Mouse (Mus musculus): ENCODE data around the gene Pomgnt1. TPM values are rescaled to one million over a fixed set of nuclear protein-coding genes. Genes with fewer than 3 reads are reported as not detected.

The Pomgnt1 gene
- polyA plus RNA-seq, 1 experiment: 33.6 TPM

DNA sequence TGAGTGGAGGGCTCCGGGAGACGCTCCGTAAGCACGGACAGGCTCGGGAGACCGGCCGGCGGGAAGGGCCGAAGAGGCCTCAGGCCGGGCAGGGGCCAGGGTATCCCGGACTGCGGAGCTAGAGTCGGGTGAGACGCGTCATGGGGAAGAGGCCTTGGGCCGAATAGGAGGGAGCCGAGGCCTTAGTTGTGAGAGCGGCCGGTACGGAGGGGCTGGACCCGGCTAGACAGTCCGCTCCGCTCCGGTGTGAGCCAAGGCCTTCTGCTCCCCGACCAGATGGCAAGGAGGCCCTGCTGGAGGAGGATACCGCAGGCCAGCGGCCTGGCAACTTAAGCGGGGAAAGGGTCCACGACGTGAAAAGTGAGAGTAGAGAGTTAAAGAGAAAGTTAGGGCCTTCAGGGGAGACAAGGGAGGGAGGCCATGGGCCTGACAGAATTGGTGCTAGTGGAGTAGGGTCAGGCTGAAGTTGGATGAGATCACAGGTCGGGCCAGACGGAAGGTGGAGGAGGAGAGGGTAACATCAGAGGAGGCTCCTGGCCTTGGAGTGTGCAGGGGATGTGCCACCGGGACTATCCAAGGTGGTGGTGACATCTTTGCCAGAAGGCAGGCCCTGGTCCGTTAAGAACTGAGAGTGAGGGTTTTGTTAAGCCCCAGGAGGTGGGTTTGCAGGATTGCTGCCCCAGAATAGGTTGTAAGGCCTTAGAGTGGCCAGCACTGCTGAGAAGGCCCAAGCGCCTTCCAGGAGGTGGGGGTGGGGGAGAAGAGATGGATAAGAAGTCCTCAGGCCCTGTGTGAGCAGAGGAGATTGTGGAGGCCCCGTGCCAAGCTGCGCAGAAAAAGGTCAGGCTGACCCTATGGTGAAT, 47.0 kb upstream of the Pomgnt1 start:
- TF ChIP-seq POLR2A (IDR thresholded peaks at IDR 0.05; ENCODE audit: insufficient read depth, low read length): no peak
- no peak for TF ChIP-seq EP300 (IDR thresholded peaks at IDR 0.05; ENCODE audit: insufficient read depth, low read depth, low read length)
- no peak for TF ChIP-seq CTCF (IDR thresholded peaks at IDR 0.05; ENCODE audit: low read depth, low read length)
- Histone ChIP-seq H3K27me3 (ENCODE audit: control insufficient read depth, insufficient read depth, low read length, poor library complexity, severe bottlenecking) (no peaks in the 10 kb centered on the region), H3K36me3 (ENCODE audit: control insufficient read depth, insufficient read depth, low read length, poor library complexity, severe bottlenecking) (peaks cover 9% of the 10 kb centered on the region; the same call in 1 of the 2 replicates), H3K4me1 (ENCODE audit: control insufficient read depth, insufficient read depth, low read length) (no peaks in the 10 kb centered on the region), H3K4me3 (ENCODE audit: low read depth, low read length) (peak overlapping the region; percentile 81), H3K27ac (ENCODE audit: insufficient read depth, low read length) (no peak overlapping the region), H3K9ac (ENCODE audit: low read depth, poor library complexity, severe bottlenecking) (peak overlapping the region; percentile 98), H3K9me3 (replicated peaks; ENCODE audit: control insufficient read depth, insufficient read depth, low read length, poor library complexity, severe bottlenecking) (no peaks in the 10 kb centered on the region)

- Histone ChIP-seq H3K27ac (ENCODE audit: insufficient read depth, low read length) (no peak overlapping the region), H3K9ac (ENCODE audit: low read depth, poor library complexity, severe bottlenecking) (peak overlapping the region; percentile 98), H3K27me3 (ENCODE audit: control insufficient read depth, insufficient read depth, low read length, poor library complexity, severe bottlenecking) (no peaks in the 10 kb centered on the region), H3K4me1 (ENCODE audit: control insufficient read depth, insufficient read depth, low read length) (no peaks in the 10 kb centered on the region), H3K4me3 (ENCODE audit: low read depth, low read length) (peak overlapping the region; percentile 81), H3K9me3 (replicated peaks; ENCODE audit: control insufficient read depth, insufficient read depth, low read length, poor library complexity, severe bottlenecking) (no peaks in the 10 kb centered on the region), H3K36me3 (ENCODE audit: control insufficient read depth, insufficient read depth, low read length, poor library complexity, severe bottlenecking) (peaks cover 9% of the 10 kb centered on the region; the same call in 1 of the 2 replicates)
- TF ChIP-seq CTCF (IDR thresholded peaks at IDR 0.05; ENCODE audit: low read depth, low read length) (no peak), EP300 (IDR thresholded peaks at IDR 0.05; ENCODE audit: insufficient read depth, low read depth, low read length) (no peak), POLR2A (IDR thresholded peaks at IDR 0.05; ENCODE audit: insufficient read depth, low read length) (no peak)
Observed at GRCm38 (mm10) chr4:116077240-116078095, 46.2 kb upstream of the Pomgnt1 start.

DNA sequence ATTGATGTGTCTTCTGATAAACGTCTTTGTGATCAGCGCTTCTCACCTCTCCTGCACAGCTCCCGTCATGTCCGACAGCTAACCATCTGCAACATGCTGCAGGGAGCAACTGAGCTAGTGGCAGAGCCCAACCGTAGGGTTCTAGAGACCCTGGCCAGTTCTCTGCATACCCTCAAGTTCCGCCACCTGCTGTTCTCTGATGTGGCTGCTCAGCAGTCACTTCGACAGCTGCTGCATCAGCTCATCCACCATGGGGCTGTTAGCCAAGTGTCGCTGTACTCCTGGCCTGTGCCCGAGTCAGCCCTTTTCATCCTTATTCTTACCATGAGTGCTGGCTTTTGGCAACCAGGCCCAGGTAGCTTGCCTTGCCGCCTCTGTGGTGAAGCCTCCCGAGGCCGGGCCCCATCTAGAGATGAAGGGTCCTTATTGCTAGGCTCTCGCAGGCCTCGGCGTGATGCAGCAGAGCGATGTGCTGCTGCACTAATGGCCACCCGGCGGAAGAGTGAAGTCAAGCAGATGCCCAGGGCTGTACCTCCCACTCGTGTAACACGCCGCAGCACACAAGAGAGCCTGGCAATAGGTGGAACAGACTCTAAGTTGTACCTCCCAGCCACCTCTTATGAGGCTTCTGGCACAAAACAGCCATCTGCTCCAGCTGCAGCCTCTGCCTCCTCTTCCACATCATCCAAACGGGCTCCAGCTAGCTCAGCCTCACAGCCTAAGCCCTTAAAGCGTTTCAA, 35.0 kb upstream of the Pomgnt1 start:
- Histone ChIP-seq H3K4me3 (ENCODE audit: low read depth, low read length) (0 out of 2 replicates have a peak overlapping the region, but pooled peaks have one; percentile 7), H3K36me3 (ENCODE audit: control insufficient read depth, insufficient read depth, low read length, poor library complexity, severe bottlenecking) (peaks cover 4% of the 10 kb centered on the region; the same call in 1 of the 2 replicates), H3K27me3 (ENCODE audit: control insufficient read depth, insufficient read depth, low read length, poor library complexity, severe bottlenecking) (no peaks in the 10 kb centered on the region), H3K4me1 (ENCODE audit: control insufficient read depth, insufficient read depth, low read length) (no peaks in the 10 kb centered on the region), H3K27ac (ENCODE audit: insufficient read depth, low read length) (no peak overlapping the region), H3K9ac (ENCODE audit: low read depth, poor library complexity, severe bottlenecking) (no peak overlapping the region), H3K9me3 (replicated peaks; ENCODE audit: control insufficient read depth, insufficient read depth, low read length, poor library complexity, severe bottlenecking) (no peaks in the 10 kb centered on the region)
- TF ChIP-seq EP300 (IDR thresholded peaks at IDR 0.05; ENCODE audit: insufficient read depth, low read depth, low read length) (no peak), CTCF (IDR thresholded peaks at IDR 0.05; ENCODE audit: low read depth, low read length) (no peak), POLR2A (IDR thresholded peaks at IDR 0.05; ENCODE audit: insufficient read depth, low read length) (no peak)

- no peak overlapping the region for H3K27ac ChIP-seq (ENCODE audit: insufficient read depth, low read length)
- no peaks in the 10 kb centered on the region for H3K27me3 ChIP-seq (ENCODE audit: control insufficient read depth, insufficient read depth, low read length, poor library complexity, severe bottlenecking)
- H3K4me1 ChIP-seq (ENCODE audit: control insufficient read depth, insufficient read depth, low read length): no peaks in the 10 kb centered on the region
- no peak overlapping the region for H3K9ac ChIP-seq (ENCODE audit: low read depth, poor library complexity, severe bottlenecking)
- no peaks in the 10 kb centered on the region for H3K9me3 ChIP-seq (replicated peaks; ENCODE audit: control insufficient read depth, insufficient read depth, low read length, poor library complexity, severe bottlenecking)
- no peak overlapping the region for H3K4me3 ChIP-seq (ENCODE audit: low read depth, low read length)
- H3K36me3 ChIP-seq (ENCODE audit: control insufficient read depth, insufficient read depth, low read length, poor library complexity, severe bottlenecking): peaks cover 66% of the 10 kb centered on the region
- no peak for TF ChIP-seq EP300 (IDR thresholded peaks at IDR 0.05; ENCODE audit: insufficient read depth, low read depth, low read length)
- TF ChIP-seq POLR2A (IDR thresholded peaks at IDR 0.05; ENCODE audit: insufficient read depth, low read length): no peak
- TF ChIP-seq CTCF (IDR thresholded peaks at IDR 0.05; ENCODE audit: low read depth, low read length): no peak
Observed at GRCm38 (mm10) chr4:116096291-116096690, 27.3 kb upstream of the Pomgnt1 start.

DNA sequence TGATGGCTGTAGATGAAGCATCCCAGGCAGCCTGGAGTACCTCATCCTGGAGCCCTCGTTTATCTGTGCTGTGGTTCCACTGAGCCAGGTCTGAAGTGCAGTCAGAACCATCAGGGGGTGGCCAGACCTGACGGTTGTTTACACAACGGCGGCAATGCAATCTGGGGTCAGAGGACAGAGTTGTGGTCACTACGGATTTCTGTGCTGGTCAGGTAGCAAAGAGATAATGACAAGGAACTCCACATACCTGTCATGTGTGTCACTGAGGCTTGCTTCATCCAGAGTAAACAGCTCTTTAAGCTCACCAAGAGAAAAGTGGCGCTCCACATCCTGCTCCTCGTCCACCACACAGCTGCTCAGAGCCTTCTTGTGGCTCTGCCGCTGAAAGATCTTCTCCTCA, 26.4 kb upstream of the Pomgnt1 start:
- Histone ChIP-seq H3K27ac (ENCODE audit: insufficient read depth, low read length) (no peak overlapping the region), H3K36me3 (ENCODE audit: control insufficient read depth, insufficient read depth, low read length, poor library complexity, severe bottlenecking) (peaks cover 71% of the 10 kb centered on the region)

More for the DNA sequence above, 26.4 kb upstream of the Pomgnt1 start:
- Histone ChIP-seq H3K9ac (ENCODE audit: low read depth, poor library complexity, severe bottlenecking) (no peak overlapping the region), H3K9me3 (replicated peaks; ENCODE audit: control insufficient read depth, insufficient read depth, low read length, poor library complexity, severe bottlenecking) (no peaks in the 10 kb centered on the region), H3K4me3 (ENCODE audit: low read depth, low read length) (no peak overlapping the region), H3K4me1 (ENCODE audit: control insufficient read depth, insufficient read depth, low read length) (no peaks in the 10 kb centered on the region), H3K27me3 (ENCODE audit: control insufficient read depth, insufficient read depth, low read length, poor library complexity, severe bottlenecking) (no peaks in the 10 kb centered on the region)
- TF ChIP-seq CTCF (IDR thresholded peaks at IDR 0.05; ENCODE audit: low read depth, low read length) (no peak), POLR2A (IDR thresholded peaks at IDR 0.05; ENCODE audit: insufficient read depth, low read length) (no peak), EP300 (IDR thresholded peaks at IDR 0.05; ENCODE audit: insufficient read depth, low read depth, low read length) (no peak)
